Mouse (Mus musculus): ENCODE measurements around the gene Ankrd10.
"Not testable (repeated sequence)": the region's sequence is repeated elsewhere in the genome, so short reads cannot be mapped to it uniquely, and the experiment has no call there.

Ankrd10 gene

DNA sequence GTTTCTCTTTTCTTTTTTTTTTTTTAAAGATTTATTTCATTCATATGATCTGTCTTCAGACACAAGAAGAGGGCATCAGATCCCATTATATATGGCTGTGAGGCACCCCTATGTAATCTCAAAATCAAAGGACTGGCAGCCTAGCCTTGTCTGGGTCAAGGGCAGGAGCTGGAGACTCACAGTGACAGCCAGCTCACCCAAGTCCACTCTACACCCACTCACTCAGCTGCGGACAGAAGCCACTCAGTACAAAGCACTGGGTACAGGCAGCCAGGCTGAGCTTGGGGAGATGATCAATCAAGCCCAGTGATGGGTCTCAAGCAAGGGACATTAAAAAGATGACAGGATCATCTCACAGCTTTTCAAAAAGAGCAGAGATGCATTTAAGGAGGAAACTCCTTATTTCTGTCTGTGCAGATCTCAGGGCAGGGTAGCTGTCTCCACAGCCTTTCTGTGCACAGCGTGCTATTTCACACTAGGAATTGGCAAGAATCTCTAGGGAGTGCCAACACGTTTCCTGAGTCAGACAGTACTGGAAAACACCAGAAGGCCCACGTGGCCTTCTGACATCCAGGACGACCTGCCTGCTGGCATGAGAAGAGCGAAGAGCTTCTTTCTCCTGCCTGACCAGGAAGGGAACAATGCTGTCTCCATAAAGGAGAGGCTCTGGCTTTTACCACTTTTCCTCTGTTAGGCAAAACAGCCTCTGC lies 21.3 kb downstream of the Ankrd10 start:
- DNase-seq (ENCODE audit: low spot score in 2 of 2): no peak

DNA sequence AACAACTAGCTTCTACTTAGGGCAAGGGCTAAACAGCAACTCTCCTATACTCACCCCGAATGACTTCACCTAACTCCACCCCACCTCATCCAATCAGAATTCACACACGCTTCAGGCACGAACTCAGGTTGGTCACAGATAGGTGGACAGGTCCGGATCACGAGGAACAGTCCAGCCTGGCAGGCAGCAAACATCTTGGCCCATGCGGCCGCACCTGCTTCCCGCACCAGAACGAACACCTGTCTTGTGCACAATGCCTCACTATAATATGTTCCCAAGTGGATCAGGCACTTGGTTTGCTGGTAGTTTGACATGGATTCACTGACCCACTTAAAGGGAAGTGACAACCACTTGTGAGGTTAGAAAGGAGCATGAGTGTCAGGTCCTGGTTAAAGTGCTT lies 26.7 kb downstream of the Ankrd10 start:
- DNase-seq (ENCODE audit: low spot score in 2 of 2): no peak

DNA sequence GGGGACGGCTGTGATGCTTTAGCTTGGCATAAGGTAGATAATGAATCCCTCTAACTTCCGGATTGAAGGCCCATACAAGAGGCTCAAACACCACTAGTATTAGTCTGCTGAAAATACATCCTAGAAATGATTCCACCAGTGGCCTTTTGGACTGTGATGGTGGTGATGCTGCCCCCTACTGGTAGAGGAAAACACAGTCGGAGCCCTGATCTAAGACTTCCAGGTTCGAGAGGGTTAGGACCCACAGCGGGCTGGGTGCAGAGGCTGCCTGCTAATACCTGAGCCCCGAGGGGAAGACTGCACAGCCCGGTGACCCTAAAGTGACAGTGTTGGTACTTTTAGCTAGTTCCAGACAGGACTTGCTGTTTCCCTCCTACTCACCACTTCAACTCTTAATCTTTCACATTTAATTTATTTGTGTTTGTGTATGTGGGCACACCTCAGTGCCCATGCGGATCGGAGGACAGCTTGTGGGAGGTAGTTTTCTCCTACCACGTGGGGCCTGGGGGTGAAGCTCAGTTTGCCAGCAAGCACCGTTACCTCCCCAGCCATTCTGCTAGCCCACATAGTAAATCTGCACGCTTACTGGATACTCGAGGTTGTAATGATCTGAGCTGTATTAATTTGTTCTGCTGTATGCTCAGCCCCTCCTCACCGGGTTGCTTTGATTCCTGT lies 33.4 kb downstream of the Ankrd10 start:
- DNase-seq (ENCODE audit: low spot score in 2 of 2): peak in 1 of 2 experiments; percentile 50

DNA sequence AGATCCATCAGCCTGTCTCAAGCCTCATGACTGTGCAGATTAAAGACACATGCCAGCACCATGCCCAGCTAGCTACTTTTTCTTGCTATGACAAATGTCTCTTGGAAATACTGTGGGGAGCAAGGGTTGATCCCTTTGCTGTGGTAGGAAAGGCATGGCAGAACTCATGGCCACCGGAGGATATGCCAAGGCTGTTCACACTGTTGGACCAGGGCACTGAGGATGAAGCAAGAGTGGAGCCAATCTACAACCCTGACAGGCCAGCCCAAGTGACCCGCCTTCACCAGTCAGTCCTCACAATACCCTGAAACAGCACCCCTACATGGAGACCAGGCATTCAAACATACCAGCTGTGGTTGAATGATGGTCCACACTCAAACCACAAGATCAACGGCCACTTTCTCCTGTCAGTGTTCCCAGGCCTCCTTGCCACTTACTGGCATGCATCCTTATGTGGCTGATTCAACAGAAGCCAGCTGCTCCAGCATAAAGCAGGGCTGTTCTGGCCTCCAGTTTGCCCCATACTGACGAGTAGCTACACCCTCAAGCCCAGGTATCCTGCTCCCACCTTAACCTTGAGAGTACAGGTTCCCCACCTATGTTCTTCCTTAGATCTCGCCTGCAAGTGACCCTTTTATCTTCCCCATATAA lies 35.1 kb downstream of the Ankrd10 start:
- no peak for DNase-seq (ENCODE audit: low spot score in 2 of 2)

DNA sequence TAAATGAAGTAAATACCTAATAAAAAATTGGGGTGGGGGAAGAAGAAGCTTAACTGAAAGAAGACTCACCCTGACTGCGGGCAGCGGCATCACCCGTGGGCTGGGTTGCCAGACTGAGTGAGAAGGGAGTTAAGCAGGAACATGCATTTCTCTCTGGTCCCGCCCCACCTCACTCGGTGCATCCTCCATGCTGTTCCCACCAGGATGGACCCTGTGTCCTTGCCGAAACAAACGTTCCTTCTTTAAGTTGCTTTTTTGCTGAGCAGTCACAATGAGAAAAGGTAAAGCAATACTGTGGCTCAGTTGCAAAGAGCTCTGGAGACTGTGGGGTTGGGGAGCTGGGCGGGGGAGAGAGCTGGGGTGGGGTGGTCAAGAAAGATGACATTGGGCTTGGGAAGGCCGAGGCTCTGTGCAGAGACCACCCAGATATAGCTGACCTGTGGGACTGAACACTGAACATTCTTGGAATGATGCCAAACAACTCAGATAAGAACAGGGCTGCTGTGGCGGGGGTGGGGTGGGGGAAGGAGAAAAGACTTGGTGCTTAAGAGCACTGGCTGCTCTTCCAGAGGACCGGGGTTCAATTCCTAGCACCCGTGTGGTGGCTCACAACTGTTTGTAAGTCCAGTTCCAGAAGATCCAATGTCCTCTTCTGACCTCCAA lies 42.2 kb downstream of the Ankrd10 start:
- no peak for DNase-seq (ENCODE audit: low spot score in 2 of 2)

DNA sequence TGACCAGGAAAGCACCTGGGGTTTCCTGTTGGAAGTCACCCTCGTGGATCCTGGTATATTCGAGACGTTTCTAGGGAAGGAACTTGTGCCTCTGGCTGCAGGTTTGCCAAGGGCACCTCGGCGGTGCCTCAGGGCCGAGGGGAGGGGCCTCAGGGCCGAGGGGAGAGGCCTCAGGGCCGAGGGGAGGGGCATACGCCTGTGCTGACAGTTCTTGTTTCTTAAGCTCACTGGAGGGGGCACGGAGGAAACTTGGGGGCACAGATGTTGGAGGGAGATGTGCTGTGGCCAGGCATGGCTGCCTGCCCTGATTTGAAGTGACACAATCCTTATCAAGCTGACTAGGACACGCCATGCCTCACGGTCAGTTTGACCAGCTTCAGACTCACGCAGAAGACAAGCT lies 43.3 kb downstream of the Ankrd10 start:
- no peak for DNase-seq (ENCODE audit: low spot score in 2 of 2)

DNA sequence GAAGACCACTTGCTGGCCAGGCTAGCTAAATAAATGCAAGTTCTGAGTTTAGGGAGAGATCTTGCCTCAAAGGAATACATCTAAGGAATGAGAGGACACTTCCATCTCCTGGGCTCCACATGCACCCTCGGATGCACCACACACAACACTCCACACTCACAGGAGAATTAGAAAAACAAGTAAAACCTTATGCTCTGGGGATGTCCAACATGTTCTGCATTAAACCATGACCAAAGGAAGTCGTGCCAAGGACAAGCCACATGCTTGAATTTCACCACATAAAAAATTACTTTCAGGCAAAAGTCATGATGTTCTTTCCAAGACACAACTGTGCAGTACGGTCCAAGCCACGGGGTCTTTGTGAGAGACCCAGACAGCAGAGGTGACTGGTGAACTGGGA lies 43.7 kb downstream of the Ankrd10 start:
- DNase-seq (ENCODE audit: low spot score in 2 of 2): no peak

DNA sequence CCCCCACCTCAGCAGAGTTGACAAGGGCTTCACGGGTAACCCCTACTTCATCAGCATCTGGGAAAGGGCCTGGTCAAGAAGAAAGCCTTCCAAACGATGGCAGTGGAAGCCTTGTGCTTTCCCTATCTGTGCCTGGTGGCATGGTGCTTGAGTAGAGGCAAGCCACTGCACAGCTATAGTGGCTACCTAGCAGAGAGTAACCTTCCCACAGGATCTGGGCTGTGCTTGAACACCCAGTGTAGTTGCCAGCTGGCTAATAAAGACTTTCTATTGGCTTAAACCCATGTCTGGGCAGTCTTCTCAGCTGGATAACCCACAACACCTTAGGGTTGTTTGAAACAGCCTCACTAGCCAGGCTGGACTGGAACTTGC lies 49.2 kb downstream of the Ankrd10 start:
- DNase-seq (ENCODE audit: low spot score in 2 of 2): no peak

DNA sequence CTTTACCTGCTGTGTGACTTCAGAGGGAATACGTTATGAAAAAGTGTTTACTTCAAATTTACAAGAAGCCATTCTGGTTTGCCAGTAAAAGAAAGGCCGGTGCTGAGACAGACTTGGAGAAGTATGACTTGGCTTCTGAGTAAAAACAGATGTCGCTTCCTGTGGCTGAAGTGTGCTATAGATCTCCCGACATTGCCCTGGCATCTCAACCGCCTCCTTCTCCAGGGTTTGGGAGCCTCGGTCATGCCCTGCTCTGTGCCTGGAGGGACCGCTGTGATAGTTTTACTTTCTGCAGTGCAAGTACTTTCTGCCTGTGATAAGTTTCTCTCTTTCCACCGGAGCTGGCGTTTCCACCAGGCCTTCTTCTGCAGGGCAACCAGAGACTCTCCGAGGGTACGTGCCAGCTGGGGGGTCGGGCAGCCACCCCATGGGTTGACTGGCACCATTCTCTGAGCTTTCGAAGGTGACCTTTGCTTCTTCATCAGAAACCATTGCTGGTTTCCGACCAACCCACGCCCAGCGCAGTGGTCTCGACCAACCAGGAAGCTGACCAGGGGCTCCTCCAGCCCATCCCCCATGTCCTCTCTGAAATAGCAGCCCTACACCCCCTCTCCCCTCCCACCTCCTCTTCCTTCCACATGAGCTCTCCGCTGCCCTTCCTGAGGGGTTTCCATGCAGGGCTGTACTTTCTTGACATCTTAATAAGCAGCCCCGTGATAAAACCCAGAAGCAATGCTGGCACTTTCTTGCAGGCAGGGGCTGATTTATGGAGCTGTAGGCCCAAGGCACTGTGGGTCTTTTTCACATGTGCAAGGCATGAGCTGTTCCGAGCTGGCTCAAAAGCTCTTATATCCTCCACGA lies 49.8 kb downstream of the Ankrd10 start:
- no peak for DNase-seq (ENCODE audit: low spot score in 2 of 2)

DNA sequence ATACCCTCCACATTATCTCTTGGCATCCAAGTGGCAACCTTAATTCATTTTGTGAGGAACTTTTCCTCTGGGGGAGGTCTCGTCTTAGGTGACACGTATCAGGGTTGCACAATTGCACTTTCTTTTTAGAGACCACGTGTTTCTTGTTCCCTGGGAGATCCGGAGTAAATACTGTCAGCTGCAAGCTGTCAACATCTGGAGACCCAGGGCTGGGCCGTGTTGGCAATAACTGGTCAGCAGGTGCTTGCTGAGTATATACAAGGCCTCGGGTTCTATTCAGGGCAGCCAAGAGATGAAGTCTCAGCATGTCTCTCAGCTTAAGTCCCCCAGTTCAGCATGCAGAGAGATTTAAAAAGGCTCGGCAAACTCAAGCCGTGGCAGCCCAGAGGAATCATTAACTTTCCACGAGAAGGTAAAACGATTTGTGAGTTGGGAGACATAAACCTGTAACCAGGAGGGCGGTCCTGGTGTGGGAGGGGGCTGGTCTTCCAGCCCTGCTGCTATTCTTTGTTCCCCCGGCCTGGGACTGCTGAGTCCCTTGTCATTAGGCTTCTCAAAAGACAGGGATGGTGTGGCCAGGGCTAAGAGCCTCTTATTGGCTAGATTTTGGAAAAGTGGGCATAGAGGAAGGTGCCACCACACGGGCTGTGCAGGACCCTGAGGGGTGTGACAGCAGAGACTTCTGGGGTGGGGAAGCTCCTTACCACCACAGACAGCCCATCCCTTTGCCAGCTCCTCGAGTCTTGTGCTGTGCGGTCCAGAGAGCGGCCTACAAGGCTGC lies 59.8 kb downstream of the Ankrd10 start:
- no peak for DNase-seq (ENCODE audit: low spot score in 2 of 2)

DNA sequence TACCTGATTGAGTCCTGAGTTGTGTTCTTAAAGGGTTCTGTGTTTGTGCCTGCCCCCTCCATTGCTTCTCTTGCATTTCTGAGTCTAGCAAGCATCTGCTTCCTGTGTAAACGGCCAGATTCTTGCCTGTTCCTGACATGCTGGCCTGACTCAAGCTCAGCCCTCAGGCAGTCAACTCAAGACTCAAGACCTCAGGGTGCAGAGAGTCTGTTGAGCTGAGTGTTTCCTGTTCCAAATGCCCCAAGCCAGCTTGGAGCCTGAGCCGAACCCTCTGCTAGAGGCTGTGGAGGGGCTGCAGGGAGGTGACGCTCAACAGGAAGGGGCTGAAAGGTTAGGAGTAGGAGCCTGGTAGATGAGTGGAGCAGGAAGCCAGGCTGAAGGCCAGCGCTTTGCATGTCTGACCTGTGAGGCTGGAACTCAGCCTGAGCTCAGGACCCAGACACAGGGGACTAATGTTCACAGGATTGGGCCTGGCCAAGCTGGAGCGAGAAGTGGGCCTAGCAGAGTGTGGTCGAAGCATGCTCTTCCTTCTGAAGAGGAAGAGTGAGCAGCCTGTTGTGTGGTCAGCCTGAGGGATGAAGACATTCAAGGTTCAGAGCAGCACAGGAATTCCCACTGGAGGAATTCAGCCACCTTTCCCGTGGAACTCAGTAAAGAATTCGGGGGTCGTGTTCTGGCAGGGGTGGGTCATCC lies 60.5 kb downstream of the Ankrd10 start:
- no peak for DNase-seq (ENCODE audit: low spot score in 2 of 2)

DNA sequence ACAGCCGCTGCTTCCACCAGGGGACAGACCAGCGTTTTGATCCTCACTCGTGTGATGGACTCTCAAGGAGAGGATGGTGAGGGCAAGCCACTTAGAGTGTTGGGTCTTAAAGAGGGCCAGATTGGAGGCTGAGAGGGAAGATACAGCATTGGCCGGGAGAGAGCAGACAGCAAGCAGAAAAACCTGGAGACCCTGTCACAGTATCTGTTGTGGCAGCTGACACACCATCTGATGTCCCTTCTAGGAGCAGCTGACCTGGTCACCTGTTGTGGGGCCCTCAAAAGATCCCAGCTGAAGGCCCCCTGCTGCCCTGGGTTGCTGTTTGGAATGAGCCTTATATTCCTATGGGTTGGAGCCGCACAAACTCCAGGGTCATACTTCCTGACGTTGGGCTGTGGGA lies 63.1 kb downstream of the Ankrd10 start:
- no peak for DNase-seq (ENCODE audit: low spot score in 2 of 2)

DNA sequence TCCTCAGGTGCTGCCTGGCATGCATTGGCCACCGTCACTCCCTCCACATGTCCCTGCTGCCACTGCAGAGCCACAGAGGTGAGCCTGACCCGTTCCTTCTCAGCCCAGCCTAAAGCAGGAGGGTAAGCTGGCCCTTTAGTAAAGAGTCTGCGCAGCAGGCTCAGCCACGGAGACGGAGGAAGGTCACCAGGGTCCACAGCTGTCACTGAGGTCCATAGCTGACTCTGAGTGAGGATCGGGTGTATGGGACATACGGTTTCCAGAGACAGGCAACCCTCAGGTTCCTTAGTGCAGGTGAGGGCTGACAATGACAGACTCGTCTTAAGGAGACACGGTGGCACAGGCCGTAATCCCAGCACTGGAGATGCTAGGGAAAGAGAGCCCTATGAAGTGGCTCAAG lies 63.6 kb downstream of the Ankrd10 start:
- DNase-seq (ENCODE audit: low spot score in 2 of 2): no peak

DNA sequence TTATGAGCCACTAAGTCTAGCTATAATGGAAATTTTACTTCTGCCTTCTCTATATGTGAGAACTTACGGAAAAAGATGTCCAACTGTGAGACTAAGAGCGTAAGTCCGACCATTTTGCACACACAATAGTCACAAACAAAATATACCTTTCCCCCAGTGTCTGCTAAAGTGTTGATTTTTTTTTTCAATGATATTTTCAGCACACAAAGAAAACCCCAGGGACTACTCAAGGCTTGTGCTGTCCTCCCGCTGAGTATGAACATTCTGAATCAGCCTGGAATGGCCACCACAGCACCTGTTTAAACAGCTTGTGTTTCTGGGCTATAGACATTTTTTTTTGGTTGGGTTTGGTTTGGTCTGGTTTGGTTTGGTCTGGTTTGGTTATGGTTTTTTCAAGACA lies 64.8 kb downstream of the Ankrd10 start:
- DNase-seq (ENCODE audit: low spot score in 2 of 2): no peak

DNA sequence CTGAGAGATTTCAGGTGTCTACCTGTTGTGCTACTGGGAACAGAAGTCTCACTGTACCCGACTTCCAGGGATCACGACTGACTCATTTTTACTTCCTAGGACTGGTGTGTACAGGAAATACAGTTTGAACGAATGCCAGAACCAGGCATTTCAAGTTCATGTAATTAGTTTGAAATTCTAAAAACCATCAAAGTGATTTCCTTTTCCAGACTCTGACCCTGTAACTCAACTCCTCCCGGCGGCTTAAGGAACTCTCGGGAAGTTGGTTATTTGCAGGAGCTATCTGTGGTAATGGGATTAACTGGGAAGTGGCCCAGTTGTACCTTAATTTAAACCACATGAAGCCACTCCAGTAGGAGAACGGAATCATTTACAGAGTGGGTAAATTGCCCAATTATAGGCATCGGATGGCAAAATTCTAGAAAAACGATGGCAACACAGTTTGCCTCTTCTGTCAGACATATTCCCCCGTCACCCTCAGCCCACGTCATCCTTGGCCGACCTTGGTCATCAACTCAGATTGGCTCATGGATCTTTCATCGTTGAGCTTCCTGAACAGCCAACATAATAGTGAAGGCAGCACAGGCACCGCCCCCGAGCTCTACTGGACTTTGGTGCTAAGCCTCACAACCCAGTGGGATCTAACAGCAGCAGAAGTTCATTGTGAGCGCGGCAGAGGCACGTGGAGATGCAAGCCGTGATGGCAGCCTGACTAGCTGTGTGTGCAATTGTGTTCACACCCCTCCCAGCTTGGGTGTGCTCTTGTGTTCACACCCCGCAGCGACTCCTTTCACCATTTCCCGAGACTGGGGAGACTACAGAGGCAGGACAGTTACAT lies 66.1 kb downstream of the Ankrd10 start:
- no peak for DNase-seq (ENCODE audit: low spot score in 2 of 2)

DNA sequence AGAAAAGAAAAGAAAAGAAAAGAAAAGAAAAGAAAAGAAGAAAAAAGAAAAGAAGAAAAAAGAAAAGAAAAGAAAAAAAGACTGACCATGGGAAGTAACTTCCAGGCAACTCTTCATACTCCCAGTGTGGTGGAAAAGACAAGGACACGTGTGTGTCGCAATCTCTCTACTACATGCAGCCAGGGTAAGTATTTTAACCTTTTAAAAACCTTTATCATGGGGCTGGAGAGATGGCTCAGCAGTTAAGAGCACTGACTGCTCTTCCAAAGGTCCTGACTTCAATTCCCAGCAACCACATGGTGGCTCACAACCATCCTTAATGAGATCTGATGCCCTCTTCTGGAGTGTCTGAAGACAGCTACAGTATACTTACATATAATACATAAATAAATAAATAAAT lies 67.4 kb downstream of the Ankrd10 start:
- not testable (repeated sequence) for DNase-seq (ENCODE audit: low spot score in 2 of 2)

DNA sequence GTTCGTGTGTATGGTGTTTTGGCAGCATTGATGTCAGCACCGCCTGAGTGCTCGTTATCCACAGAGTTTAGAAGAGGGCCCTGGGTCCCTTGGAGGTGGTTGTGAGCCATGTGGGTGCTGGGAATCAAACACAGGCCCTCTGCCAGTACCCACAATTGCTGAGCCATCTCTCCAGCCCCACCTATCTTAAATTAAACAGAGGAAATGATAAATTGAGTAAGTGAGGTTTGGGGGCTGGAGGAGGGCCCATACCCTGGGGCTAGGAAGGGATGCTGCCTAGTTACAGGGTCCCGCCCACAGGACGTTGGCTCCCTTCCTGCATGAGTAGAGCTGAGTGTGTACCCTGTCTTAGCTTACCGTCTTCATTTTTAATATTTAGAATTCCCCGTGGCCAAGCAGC lies 70.8 kb downstream of the Ankrd10 start:
- DNase-seq (ENCODE audit: low spot score in 2 of 2): no peak

DNA sequence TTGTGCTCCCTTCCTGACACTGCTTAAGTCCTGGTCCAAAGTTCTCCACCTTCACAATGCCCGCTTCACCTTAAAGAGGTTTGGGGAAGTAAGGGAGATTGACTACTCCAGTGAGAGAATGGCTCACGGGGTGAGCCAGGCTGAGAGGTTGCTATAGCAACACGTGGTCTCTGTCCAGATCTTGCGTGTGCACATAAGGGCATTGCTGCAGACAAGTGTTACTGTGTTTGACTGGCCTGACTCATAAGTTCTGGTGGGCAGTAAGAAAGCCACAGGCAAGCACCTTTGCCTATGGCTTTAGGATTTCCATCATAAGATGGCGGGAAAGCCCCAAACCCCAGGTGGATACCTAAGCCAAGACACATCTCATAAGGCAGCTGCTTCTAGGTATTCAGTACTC lies 71.3 kb downstream of the Ankrd10 start:
- no peak for DNase-seq (ENCODE audit: low spot score in 2 of 2)
